Mouse (Mus musculus): Measurements from ENCODE around the gene Hap1.
"Not testable (repeated sequence)": the region's sequence is repeated elsewhere in the genome, so short reads cannot be mapped to it uniquely, and the experiment has no call there.

Gene Hap1

DNA sequence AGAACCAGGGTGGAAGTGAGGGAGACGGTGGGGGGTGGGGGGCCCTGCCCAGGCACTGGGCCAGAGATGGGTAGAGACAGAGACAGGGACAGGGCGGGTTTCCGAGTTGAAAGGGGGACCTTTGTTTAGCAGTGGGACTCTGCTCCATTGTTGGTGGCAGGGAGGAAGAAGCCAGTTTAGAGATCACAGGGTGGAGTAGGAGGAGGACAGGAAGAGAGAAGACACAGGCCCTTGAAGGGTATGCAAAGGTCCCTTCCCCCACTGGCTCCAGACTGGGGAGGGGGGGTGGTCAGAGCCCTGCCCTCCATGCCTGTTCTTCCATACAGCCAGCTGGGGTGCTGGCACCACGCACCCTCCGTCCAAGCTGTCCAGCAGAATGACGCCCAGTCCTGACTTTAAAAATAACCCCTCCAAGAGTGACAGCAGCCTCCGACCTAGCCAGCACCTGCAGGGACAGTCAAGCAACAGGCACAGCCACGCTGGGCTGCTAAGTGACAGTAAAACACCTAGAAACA lies 34.1 kb upstream of the Hap1 start:
- no peak for DNase-seq (ENCODE audit: low read depth, low spot score)

DNA sequence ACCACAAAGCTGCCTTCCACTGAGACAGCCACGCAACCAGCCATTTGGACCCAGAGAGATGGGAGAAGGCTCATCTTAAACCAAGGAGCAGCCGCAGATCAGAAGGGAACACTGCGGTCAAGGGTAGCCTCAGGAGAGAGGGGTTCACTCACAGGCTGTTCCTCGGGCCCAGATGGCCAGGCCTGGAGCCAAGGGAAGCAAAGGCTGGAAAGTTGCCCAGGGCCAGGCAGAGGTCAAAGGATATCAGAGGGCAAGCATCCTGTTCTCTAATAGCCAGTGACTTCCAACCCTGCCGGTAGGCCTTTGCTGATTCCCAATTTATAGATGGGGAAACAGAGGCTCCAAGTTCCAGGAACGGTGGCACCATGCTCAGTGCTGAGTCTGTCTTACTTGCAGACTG lies 32.7 kb upstream of the Hap1 start:
- no peak for DNase-seq (ENCODE audit: low read depth, low spot score)

DNA sequence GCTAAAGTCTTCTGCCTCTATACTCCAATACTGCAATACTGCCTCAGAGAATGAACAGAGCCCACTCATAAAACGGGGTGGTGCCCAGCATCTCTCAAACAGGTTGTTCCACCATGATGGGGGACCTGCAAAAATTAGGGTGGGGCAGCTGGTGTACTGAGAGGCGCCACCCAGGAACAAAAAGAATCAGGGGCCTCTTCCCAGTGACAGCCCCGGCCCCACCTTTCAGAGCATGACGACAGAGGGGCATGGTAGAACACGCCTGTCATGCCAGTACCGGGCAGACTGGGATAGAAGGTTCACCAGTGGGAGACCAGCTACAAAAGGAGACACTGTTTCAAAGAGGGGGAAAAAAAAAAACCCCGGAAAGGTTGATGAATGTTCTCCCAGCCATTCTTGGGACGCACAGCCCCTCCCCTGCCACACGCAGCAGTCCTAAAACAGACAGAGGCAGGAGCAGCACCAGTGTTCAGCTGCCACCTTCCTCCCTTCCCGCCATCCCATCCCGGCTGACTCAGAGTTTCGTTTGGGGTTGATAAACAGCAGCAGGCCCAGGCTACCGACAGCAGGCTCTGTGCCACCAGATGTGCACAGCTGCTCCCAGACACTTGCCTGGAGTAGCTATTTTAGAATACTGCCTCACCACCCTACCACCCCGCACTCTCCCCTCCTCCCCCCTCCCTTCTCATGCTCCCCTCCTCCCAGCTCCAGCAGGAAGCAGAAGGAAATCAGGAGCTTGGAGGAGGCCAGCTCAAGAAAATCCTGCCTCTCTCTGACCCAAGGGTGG lies 31.9 kb upstream of the Hap1 start:
- no peak for DNase-seq (ENCODE audit: low read depth, low spot score)

DNA sequence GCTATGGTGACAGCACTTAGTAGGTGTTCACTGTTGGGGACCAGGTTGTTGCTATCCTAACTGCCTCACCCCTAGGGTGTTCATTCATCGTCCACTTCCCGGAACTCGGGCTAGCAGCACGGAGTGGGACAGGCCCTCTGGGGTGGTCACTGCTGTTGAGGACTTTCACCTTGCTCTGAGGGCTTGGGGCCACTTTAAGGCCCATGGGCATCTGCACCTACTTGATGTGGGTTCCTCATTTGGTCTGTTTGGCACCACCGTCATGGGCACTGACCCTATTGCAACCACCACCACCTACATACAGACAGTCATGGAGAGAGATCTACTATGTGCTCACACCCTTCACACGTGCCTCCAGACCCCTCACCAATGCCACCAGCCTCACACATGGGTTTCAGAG lies 31.2 kb upstream of the Hap1 start:
- DNase-seq (ENCODE audit: low read depth, low spot score): no peak

DNA sequence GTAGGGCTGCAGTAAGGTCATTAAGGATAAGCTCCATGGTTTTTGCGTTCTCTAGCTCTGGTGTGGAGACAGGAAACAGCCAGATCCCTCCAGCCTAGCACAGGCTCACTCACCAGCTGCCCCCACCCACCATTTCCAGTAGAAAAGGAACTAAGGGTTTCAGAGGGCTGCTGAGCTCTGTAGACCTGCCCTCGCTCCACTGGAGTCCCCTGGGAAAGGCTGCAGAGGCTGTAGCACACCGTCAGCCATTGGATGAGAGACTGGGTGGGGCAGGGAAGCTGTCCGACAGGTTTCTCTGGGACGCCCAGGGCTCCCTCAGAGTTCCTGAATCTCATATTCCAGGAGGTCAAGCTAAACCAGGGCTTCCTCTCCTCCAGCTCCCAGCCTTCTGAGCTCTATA lies 30.7 kb upstream of the Hap1 start:
- no peak for DNase-seq (ENCODE audit: low read depth, low spot score)

DNA sequence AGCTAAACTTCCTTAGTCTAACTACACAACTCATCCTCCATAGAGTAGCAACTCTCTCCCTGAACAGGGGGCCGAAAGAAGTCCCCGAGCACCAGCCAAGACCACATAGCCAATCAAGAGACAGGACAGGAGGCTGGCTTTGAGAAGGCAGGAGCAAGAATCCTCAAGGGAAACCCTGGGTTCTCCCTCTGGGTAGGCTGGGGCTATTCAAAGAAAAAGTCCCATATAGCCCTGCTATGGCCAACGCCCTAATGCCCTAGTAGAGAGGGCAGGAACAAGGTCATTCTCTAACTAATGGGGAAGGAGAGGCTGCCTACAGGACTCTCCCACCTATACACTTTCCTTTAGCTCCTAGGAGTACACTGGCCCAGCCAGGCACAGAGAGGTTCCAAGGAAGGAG lies 29.1 kb upstream of the Hap1 start:
- DNase-seq (ENCODE audit: low read depth, low spot score): no peak

DNA sequence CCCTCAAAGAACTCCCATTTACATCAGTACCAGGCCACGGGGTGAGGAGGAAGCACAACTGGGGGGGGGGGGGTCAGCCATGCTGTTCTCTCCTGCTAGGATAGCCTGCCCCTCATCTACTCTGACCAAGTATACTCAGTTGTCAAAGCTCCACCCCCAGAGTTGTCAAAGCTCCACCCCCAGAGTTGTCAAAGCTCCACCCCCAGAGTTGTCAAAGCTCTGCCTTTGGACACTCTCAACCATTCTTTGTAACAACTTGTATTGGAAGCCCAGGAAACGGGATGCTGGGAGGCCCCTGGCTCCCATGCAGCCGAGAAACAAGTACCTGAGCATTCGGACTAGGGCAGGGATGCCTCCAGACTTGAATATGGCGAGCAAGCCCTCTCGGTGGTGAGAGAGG lies 26.8 kb upstream of the Hap1 start:
- no peak for DNase-seq (ENCODE audit: low read depth, low spot score)

DNA sequence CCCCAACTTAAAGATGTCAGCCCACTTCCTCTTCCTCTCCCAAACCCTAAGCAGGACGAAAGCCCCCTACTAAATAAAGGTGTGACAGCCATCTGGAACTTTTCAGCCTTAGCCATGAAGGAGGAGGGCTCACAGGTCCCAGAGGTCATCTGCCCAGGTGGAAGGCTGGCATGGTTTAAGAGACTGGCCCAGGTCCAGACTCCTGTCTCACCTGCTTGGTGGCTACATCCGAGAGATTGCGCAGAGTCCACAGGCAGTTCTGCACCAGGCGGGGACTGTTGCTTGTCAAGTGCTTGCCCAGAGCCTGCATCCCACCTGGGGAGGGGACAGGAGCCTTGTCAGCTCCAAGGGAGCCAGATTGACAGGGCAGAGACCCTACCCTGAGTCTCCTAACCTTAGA lies 23.4 kb upstream of the Hap1 start:
- DNase-seq (ENCODE audit: low read depth, low spot score): no peak

DNA sequence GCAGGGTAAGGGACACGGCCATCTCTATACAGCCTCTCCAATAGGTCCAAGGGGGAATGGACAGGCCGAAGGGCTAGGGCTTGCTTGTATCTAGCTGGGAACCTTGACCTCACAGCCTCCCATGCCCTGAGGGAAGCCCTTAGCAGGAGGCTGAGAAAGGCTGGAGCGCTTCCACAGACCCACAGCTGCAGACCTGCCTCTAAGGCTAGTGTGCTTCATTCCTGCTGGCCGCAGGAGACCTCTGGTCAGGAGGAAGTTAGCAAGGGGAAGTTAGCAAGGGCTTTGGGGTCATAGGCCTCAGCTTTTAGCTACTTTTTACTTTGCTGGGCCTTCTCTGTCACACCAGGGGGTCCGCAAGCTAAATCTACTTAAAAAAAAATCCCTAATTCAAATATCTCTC lies 22.5 kb upstream of the Hap1 start:
- no peak for DNase-seq (ENCODE audit: low read depth, low spot score)

DNA sequence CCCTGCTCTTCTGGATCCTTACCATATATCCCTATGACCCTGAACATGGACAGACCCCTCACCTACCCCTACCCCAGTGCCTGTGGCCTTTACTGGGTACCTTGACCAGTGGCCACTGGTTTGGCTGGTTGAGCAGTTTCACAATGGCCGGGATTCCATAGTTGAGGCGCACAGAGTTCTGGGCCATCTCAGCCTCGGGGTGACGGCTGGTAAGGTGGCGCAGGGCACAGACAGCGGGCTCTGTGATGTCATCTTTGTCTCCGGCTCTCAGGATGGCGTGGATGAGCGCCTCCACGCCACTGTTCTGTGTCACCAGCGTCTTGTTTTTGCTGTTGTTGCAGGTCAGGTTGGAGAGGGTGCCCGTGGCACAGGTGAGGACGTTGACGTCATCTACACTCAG lies 22.1 kb upstream of the Hap1 start:
- DNase-seq (ENCODE audit: low read depth, low spot score): no peak

DNA sequence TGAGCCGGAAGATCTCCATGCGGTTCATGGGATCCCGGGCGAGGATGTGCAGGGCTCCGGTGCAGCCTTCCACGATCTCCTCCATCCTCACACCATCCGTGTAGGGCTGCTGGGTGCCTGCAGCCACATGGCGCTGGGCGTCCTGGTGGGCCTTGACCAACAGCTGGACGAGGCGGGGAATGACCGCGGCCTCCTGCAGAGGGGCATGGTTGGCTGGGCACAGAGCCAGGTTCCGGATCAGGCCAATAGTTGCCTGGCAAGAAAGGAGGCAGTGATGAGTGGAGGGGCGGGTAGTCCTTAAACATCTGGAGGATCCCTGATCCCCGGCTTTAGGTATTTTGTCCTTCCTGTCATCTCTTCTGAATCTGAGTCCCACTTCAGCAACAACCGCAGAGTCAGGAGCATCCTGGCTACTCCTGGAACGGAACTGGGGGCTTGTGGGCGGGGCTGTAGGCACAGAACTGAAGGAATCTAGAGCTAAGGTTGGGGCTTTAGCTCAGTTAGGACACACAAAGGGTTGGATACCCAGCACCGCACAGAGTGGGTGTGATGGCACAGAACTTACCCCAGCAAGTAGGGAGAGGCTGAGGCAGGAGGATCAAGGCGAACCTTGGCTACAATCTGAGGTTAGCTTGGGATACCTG lies 20.9 kb upstream of the Hap1 start:
- no peak for DNase-seq (ENCODE audit: low read depth, low spot score)

DNA sequence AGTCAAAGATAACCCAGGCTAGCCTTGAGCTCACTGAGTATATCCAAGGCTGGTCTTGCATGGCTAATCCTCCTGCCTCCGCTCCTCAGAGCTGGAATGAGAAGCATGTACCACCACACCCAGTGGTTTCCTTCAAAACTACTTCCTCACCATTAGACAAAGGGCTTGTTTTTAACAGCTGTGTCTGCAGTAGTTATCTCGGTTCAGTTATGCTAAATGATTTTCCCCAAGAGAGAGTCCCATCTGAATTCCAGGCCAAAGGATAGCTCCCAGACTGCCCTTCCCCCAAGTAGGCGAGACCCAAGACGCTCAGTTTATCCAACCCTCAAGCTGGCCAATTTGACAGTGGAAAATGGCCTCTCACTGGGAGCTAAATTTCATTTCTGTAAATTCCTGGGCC lies 20.1 kb upstream of the Hap1 start:
- DNase-seq (ENCODE audit: low read depth, low spot score): no peak

DNA sequence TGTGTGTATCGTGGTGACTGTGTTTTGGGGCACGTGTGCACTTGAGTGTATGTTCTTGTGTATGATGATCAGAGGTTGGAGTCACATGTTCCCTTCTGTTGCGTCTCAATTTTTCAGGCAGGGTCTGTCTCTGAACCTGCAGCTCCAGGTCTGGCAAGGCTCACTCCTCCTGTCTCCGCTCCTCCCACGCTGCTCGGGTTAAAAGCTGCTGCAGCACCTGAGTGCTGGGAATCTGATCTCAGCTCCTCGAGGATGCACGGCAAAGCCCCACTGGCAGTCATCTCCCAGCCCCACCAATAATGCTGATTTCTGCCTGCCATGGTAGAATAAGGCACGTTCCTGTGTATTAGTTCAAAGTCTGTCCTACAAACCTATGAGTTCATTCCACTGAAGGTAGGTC lies 19.2 kb upstream of the Hap1 start:
- no peak for DNase-seq (ENCODE audit: low read depth, low spot score)

DNA sequence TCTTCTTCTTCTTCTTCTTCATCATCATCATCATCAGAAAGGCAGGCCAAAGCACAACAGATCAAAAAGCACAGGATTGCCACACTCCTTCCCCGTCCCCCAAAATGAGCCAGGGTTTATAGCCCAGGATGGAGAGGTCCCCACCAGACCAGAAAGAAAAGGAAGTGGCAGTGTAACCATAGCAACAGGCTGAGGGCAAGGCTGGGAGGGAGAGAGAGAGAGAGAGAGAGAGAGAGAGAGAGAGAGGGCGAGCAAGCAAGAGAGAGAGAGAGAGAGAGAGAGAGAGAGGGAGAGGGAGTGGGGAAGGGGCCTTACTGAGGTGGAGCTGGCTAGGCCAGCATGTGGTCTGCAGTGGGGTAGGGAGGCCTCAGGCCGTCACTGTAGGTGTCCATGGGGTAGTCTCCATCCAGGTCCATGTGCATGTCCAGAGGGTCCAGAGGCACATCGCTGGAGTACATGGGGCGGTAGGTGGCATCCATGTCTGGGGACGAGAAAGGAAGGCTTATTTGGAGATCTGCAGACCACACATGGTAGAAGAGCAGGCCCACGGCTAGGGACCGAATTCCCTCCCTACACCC lies 16.1 kb upstream of the Hap1 start:
- no peak for DNase-seq (ENCODE audit: low read depth, low spot score)

DNA sequence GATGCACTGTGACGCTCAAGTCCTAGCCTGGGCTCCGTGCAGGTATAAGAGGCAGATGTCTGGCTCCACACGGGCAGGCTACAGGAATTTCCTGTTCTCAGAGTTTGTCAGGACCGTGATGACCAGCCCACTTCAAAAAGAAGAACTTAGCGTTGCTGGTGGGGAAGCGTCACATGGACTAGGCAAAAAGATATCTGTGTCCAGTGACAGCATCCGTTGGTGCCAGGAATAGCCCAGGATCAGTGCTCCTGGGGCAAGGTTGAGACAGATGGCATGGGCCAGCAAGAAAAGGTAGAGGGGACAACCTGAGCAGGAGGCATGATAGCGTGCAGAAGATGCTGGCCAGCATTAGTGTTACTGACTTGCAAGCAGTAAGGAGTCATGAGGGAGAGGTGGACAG lies 13.9 kb upstream of the Hap1 start:
- no peak for DNase-seq (ENCODE audit: low read depth, low spot score)

DNA sequence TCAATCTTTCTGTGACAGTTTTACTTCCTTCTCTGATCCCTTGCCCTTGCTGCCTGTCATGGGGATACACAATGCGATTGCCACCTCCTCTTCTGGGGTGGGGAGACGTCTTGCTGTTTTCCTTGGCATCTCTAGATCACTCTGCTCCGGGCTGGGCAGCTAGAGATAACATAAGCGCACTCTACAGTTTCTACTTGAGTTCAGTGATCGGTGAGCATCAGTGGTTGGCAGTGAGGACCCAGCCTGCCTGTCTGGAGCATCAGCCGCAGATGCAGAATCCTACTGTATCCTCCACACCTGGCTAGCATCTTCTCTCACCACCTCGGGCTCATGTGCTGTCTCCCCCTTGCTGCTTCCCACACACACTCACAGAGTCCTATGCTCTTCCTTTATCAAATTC lies 13.2 kb upstream of the Hap1 start:
- no peak for DNase-seq (ENCODE audit: low read depth, low spot score)

DNA sequence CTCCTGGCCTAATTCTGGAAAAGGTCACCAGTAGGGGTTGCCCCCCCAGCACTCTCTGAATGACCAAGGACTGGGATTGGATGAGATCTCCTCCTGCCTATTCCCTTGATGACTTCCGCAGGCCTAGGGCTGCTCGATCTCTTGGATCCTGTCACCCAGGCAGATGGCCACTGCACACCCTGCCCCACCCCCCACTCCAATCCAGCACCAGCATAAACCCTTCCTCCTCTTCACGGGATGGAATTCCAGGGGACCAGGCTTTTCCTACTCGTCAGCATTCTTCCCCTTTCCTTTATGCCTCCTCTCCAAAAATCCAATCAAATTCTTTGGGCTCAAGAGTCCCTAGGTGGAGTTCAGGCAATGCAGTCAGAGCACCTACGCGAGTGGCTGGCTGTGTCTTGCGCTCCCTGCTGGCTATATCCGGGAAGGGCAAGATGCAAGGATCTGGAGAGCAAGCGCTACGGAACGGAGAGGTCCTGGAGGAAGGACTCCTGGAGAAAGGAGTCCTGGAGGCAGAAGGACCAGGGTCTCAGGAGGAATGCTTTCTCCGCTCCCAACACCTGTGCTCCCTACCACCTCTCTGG lies 7.1 kb upstream of the Hap1 start:
- DNase-seq (ENCODE audit: low read depth, low spot score): no peak

DNA sequence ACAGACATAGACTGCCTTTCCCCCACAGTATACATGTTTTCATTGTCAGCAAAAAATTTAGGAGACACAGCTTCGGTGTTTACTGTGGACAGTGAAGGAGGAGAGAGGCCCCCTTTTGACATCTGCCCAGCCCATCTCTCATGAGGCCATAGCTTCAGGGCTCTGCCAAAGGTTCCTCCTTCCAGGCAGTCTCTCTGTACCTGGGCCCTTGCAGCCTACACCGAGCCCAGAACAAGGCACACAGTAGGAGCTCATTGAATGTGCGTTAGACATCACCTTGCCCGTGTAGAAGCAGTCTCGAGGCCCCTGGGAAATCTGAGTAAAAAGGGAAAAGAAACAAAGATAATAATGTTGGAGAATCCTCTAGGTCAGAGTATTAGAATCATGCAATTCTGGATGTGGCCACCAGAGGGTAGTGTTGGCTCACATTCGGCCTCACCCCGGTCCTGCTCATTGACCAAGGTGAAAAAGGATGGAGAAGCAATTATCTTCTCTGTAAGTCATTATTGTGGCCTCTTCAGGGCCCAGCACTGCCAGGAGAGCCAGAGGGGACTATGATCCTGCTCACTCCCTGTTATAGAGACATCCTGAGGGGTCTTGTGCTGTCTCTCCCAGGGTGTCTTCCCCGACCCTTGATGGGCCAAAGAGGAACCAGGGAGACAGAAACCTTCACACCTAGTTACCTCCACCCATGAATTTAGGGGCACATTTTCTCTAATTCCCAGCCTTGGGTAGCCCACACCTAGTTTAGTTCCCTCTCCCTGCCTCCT lies 6.5 kb upstream of the Hap1 start:
- peak; percentile 47 for DNase-seq (ENCODE audit: low read depth, low spot score)

DNA sequence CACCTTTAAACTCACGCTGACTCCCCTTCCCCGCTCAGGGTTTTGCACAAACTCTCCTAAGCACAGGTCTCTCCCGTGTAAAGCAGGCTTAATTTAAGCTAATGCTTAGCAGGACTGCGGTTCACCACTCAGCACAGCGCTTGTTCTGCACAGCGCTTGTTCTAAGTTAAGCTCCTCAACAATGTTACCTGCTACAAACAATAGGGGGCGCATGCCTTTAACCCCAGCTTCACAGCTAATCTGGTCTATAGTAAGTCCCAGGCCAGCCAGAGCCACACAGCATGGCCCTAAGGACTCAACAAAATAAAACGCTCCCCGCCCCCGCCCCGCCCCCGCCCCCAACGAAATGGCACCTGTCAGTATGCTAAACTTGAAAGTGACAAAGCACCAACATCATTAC lies 5.1 kb upstream of the Hap1 start:
- not testable (repeated sequence) for DNase-seq (ENCODE audit: low read depth, low spot score)

DNA sequence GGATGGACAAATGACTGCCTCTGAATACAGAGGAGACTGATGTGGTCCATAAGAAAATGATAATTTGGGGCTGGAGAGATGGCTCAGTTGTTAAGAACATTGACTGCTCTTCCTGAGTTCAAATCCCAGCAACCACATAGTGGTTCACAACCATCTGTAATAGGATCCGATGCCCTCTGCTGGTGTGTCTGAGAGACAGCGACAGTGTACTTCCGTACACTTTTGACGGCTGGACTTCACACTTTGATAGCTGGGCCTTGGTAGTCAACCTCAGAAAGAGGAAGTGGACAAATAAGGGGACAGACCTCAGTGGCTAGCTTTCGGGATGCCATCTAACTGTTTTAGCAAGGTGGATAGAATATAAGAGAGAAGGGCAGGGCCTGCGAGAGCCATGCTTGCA lies 4.2 kb upstream of the Hap1 start:
- no peak for DNase-seq (ENCODE audit: low read depth, low spot score)

DNA sequence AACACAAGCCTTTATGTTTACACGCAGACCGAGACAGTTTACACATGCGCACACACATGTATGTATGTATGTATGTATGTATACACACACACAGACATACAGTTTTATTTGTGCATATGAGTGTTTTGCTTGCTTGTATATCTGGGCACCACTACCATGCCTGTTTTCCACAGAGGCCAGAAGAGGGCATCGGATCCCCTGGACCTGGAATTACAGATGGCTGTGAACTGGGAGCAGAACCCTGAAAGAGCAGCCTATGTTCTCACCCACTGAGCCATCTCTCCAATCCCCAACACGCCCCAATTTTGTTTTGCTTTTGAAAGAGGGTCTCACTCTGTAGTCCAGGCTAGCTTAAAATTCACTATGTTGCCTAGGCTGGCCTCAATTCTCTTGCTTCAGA lies 1.5 kb upstream of the Hap1 start:
- DNase-seq (ENCODE audit: low read depth, low spot score): no peak

DNA sequence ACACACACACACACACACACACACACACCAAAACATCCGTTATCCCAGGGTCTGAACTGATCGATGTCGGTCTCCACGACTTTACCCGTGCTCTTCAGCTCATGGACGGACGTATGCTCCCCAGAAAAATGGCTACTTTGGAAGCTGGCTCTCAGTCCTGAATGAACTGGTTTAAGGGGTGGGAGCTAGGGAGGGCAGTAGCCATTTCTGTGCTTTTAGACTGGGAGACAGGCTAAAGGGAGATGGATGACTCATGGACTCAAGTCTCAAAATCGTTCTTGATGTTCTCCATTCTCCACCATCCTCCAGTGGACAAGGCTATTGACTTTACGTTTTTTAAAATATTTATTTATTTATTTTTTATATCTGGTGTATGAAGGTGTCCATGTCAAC lies 887 bp upstream of the Hap1 start:
- no peak for DNase-seq (ENCODE audit: low read depth, low spot score)

Data from retina, adult 2 months (tissue).